Mouse (Mus musculus) lung, postnatal 0 days (tissue): ENCODE measurements around the gene Klf11.

Experiments used
- CTCF ChIP-seq: IDR thresholded peaks from 2 replicates; pipeline ENCODE4 v1.5.1; 2016; ENCODE audit warnings: antibody characterized with exemption, mild to moderate bottlenecking
- EP300 ChIP-seq: IDR thresholded peaks from 2 replicates; pipeline ENCODE4 v1.6.1; 2016; ENCODE audit warnings: antibody characterized with exemption, mild to moderate bottlenecking, control low read depth

DNA sequence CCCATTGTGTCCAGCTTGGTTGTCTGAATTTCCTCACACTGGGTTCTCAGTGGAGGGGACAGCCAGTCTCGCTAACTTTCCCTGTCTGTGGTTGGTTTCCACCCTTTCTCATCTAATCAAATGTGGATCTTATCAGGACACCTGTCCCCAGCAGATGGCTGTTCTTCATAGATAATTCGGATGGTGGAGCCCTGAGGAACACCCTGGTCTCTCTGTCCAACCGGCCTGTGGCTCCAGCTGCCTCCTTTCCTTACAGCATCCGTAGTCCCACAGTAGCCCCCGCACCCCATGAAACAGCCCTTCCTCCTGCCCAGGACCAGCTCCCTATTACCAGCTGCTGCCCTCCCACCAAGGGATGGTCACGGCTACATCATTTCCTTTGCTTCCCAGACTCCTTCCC is 5.2 kb upstream of the Klf11 start:
- no peak for TF ChIP-seq CTCF
- no peak for TF ChIP-seq EP300
